In the genomic region with DNA sequence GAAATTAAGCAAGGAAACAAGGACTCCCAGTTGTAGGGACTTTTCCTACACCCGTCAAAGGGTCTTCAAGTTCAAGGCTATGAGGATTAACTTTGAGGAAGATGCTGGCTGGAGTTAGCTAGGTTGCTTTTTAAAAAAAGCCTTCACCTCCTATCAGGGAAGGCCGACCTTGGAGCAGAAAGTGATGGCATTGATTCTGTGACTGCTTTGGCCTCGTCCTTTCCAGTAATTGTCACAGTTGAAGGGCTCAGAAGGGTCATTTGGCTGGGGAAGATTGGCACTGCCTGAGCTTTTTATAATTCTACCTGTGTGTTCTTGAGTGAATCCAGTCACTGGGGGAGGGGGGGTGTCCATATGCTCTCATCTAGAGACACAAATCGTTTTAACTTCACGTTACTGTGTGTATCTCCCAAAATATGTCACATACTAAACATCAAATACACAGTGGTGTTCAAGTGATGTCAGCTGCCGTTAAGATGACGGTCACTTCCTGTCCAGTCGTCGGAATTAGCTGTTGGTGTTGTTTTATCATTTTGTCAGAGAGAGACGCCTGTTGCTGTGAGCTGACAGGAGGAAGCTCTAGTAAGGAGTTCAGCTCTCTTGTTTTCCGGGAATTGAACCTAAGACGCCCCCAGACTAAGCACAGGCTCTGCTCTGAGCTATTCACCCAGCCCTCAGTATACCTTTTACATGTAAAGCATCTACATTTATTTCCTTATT, we compare ENCODE assay signal across 9 mouse cellular contexts. TPM values are rescaled to one million over a fixed set of nuclear protein-coding genes. Genes with fewer than 3 reads are reported as not detected.
DNase-seq lines count a peak whose midpoint lies in the region; ATAC-seq and TF ChIP-seq lines count a peak whose summit lies in the region.
"Had no signal": no experiment of that assay in that cellular context is flagged by ENCODE, and none has a peak within 500 bp of the region (broad histone marks: within the 10 kb centered on the region; RNA-seq: fewer than 3 reads in every experiment).

No protein-coding gene starts in this region.

- H3K4me2 ChIP-seq in forebrain, postnatal 0 days (ENCODE audit: low read depth): peak overlapping the region; percentile 52; the same call in 1 of the 2 replicates
- H3K4me2 ChIP-seq in forebrain, embryonic 11.5 days (ENCODE audit: low read depth, low read length, severe bottlenecking): no peak overlapping the region
- H3K4me2 ChIP-seq in lung, embryonic 16.5 days (ENCODE audit: low read depth, low read length): peak overlapping the region; percentile 45; the same call in 1 of the 2 replicates
- no peak overlapping the region for H3K4me2 ChIP-seq in intestine, embryonic 16.5 days (ENCODE audit: low read depth, low read length)
- H3K4me2 ChIP-seq in neural tube, embryonic 13.5 days: peak overlapping the region; percentile 55; the same call in 1 of the 2 replicates

- 79% methylated on average over 12 of the region's 12 CpGs for WGBS in forebrain, postnatal 0 days
- 83% methylated on average over 12 of the region's 12 CpGs for WGBS in forebrain, embryonic 11.5 days
- WGBS in lung, embryonic 16.5 days: 32% methylated on average over 12 of the region's 12 CpGs
- 27% methylated on average over 12 of the region's 12 CpGs for WGBS in lung, adult 2 months
- WGBS in intestine, embryonic 16.5 days: 48% methylated on average over 12 of the region's 12 CpGs
- 82% methylated on average over 12 of the region's 12 CpGs for WGBS in neural tube, embryonic 13.5 days

- no peak for ATAC-seq in forebrain, postnatal 0 days
- no peak for ATAC-seq in forebrain, embryonic 11.5 days (replicated peaks; ENCODE audit: low FRiP score)
- ATAC-seq in lung, embryonic 16.5 days (ENCODE audit: low read depth): no peak
- no peak for ATAC-seq in intestine, embryonic 16.5 days
- ATAC-seq in neural tube, embryonic 13.5 days (ENCODE audit: low read depth): no peak

- H3K27ac ChIP-seq in forebrain, postnatal 0 days (ENCODE audit: low read depth, low read length): no peak overlapping the region
- no peak overlapping the region for H3K27ac ChIP-seq in forebrain, embryonic 11.5 days (ENCODE audit: low read depth, low read length)
- 0 out of 2 replicates have a peak overlapping the region, but pooled peaks have one; percentile 15 for H3K27ac ChIP-seq in lung, embryonic 16.5 days (ENCODE audit: low read length)
- H3K27ac ChIP-seq in intestine, embryonic 16.5 days (ENCODE audit: low read length): peak overlapping the region; percentile 54; the same call in 1 of the 2 replicates
- no peak overlapping the region for H3K27ac ChIP-seq in neural tube, embryonic 13.5 days (replicated peaks)

- H3K9ac ChIP-seq in forebrain, postnatal 0 days: no peak overlapping the region
- no peak overlapping the region for H3K9ac ChIP-seq in forebrain, embryonic 11.5 days (ENCODE audit: low read length)
- H3K9ac ChIP-seq in lung, embryonic 16.5 days (ENCODE audit: low read length): no peak overlapping the region
- peak overlapping the region; percentile 35; the same call in 1 of the 2 replicates for H3K9ac ChIP-seq in intestine, embryonic 16.5 days (ENCODE audit: low read depth, low read length)
- H3K9ac ChIP-seq in neural tube, embryonic 13.5 days: peak overlapping the region; percentile 58; the same call in 1 of the 2 replicates

- TF ChIP-seq POLR2A in lung, adult 2 months (IDR thresholded peaks at IDR 0.05; ENCODE audit: borderline replicate concordance, extremely low read depth, low read depth, low read length): no peak

- no peaks in the 10 kb centered on the region for H3K36me3 ChIP-seq in forebrain, postnatal 0 days (ENCODE audit: insufficient read depth)
- no peaks in the 10 kb centered on the region for H3K36me3 ChIP-seq in forebrain, embryonic 11.5 days (ENCODE audit: control insufficient read depth, insufficient read depth, low read length)
- no peaks in the 10 kb centered on the region for H3K36me3 ChIP-seq in lung, embryonic 16.5 days (ENCODE audit: control insufficient read depth, insufficient read depth, low read length)
- H3K36me3 ChIP-seq in intestine, embryonic 16.5 days (ENCODE audit: control insufficient read depth, insufficient read depth, low read length): no peaks in the 10 kb centered on the region
- H3K36me3 ChIP-seq in neural tube, embryonic 13.5 days: no peaks in the 10 kb centered on the region

- peaks cover 24% of the 10 kb centered on the region; the same call in 1 of the 2 replicates for H3K4me1 ChIP-seq in forebrain, postnatal 0 days (ENCODE audit: insufficient read depth)
- H3K4me1 ChIP-seq in forebrain, embryonic 11.5 days (replicated peaks; ENCODE audit: control insufficient read depth, insufficient read depth, low read length): peaks cover 7% of the 10 kb centered on the region; the same call in 1 of the 2 replicates
- H3K4me1 ChIP-seq in lung, embryonic 16.5 days (replicated peaks; ENCODE audit: control insufficient read depth, insufficient read depth, low read length): peaks cover 26% of the 10 kb centered on the region
- peaks cover 16% of the 10 kb centered on the region for H3K4me1 ChIP-seq in lung, adult 2 months (ENCODE audit: control insufficient read depth, insufficient read depth, low read length)
- H3K4me1 ChIP-seq in intestine, embryonic 16.5 days (ENCODE audit: control insufficient read depth, insufficient read depth, low read length): peaks cover 42% of the 10 kb centered on the region
- peaks cover 70% of the 10 kb centered on the region for H3K4me1 ChIP-seq in neural tube, embryonic 13.5 days (replicated peaks)

- no peak for TF ChIP-seq CTCF in forebrain, postnatal 0 days (IDR thresholded peaks at IDR 0.05; ENCODE audit: low read depth)
- no peak for TF ChIP-seq CTCF in lung, adult 2 months (IDR thresholded peaks at IDR 0.05; ENCODE audit: insufficient read depth, low read length)

- H3K4me3 ChIP-seq in forebrain, postnatal 0 days (ENCODE audit: low read depth, low read length): no peak overlapping the region
- no peak overlapping the region for H3K4me3 ChIP-seq in forebrain, embryonic 11.5 days (ENCODE audit: low read depth, low read length)
- no peak overlapping the region for H3K4me3 ChIP-seq in lung, embryonic 16.5 days (ENCODE audit: low read length)
- H3K4me3 ChIP-seq in lung, adult 2 months (replicated peaks; ENCODE audit: extremely low read depth, low read depth, low read length): no peak overlapping the region
- no peak overlapping the region for H3K4me3 ChIP-seq in intestine, embryonic 16.5 days (ENCODE audit: low read length)
- 0 out of 2 replicates have a peak overlapping the region, but pooled peaks have one; percentile 1 for H3K4me3 ChIP-seq in neural tube, embryonic 13.5 days

- H3K27me3 ChIP-seq in forebrain, postnatal 0 days (ENCODE audit: insufficient read depth, low read length): no peaks in the 10 kb centered on the region
- H3K27me3 ChIP-seq in forebrain, embryonic 11.5 days (ENCODE audit: control insufficient read depth, insufficient read depth, low read length): no peaks in the 10 kb centered on the region
- no peaks in the 10 kb centered on the region for H3K27me3 ChIP-seq in lung, embryonic 16.5 days (ENCODE audit: control insufficient read depth, insufficient read depth, low read depth, low read length)
- no peaks in the 10 kb centered on the region for H3K27me3 ChIP-seq in intestine, embryonic 16.5 days (replicated peaks; ENCODE audit: control insufficient read depth, insufficient read depth, low read length)
- H3K27me3 ChIP-seq in neural tube, embryonic 13.5 days: no peaks in the 10 kb centered on the region

- no peaks in the 10 kb centered on the region for H3K9me3 ChIP-seq in forebrain, postnatal 0 days (ENCODE audit: low read length)
- H3K9me3 ChIP-seq in forebrain, embryonic 11.5 days (ENCODE audit: control insufficient read depth, low read length): no peaks in the 10 kb centered on the region
- no peaks in the 10 kb centered on the region for H3K9me3 ChIP-seq in lung, embryonic 16.5 days (ENCODE audit: control insufficient read depth, low read length)
- no peaks in the 10 kb centered on the region for H3K9me3 ChIP-seq in intestine, embryonic 16.5 days (ENCODE audit: control insufficient read depth, low read length)
- no peaks in the 10 kb centered on the region for H3K9me3 ChIP-seq in neural tube, embryonic 13.5 days

- no peak for DNase-seq in forebrain, postnatal 0 days
- DNase-seq in forebrain, embryonic 11.5 days (ENCODE audit: low spot score): no peak
- DNase-seq in lung, adult 2 months: no peak
- no peak for DNase-seq in frontal cortex, postnatal 25 days (ENCODE audit: low spot score in 2 of 2)
- DNase-seq in spleen, adult 12 weeks (ENCODE audit: low spot score): no peak
- DNase-seq: layer of hippocampus, postnatal 36 days had no signal

RNA-seq across cellular contexts. Expression of a gene that starts 1.8 kb away (rescaled TPM):
- total RNA-seq in forebrain, postnatal 0 days (2014; rRNA removed): 22.2 and 31.2 TPM in 2 replicates
- polyA plus RNA-seq in forebrain, postnatal 0 days (2015; fragmentation: Nextera tagmentation; extraction: Ambion mirVana): 4.4 and 6.2 TPM in 2 replicates
- 11.0 and 11.5 TPM in 2 replicates for polyA plus RNA-seq in forebrain, embryonic 11.5 days (2014; fragmentation: Nextera tagmentation; extraction: Ambion mirVana)
- 8.6 and 8.8 TPM in 2 replicates for polyA plus RNA-seq in lung, embryonic 16.5 days (2015; fragmentation: Nextera tagmentation; extraction: Ambion mirVana)
- polyA plus RNA-seq in lung, adult 2 months (2012; rRNA removed): 29.8 and 30.7 TPM in 2 replicates
- 5.9 and 6.8 TPM in 2 replicates for polyA plus RNA-seq in intestine, embryonic 16.5 days (2015; fragmentation: Nextera tagmentation; extraction: Ambion mirVana)
- polyA plus RNA-seq in neural tube, embryonic 13.5 days (2015; fragmentation: Nextera tagmentation; extraction: Ambion mirVana): 8.1 and 8.2 TPM in 2 replicates

RNA-seq across cellular contexts. Expression of a gene that starts 3.5 kb away (rescaled TPM):
- 3.3 and 4.7 TPM in 2 replicates for total RNA-seq in forebrain, postnatal 0 days (2014; rRNA removed)
- polyA plus RNA-seq in forebrain, postnatal 0 days (2015; fragmentation: Nextera tagmentation; extraction: Ambion mirVana): 1.3 and 1.6 TPM in 2 replicates
- 1.4 and 1.6 TPM in 2 replicates for polyA plus RNA-seq in forebrain, embryonic 11.5 days (2014; fragmentation: Nextera tagmentation; extraction: Ambion mirVana)
- 1.2 and 1.4 TPM in 2 replicates for polyA plus RNA-seq in lung, embryonic 16.5 days (2015; fragmentation: Nextera tagmentation; extraction: Ambion mirVana)
- polyA plus RNA-seq in lung, adult 2 months (2012; rRNA removed): 0.71 and 1.0 TPM in 2 replicates
- 0.76 and 0.81 TPM in 2 replicates for polyA plus RNA-seq in intestine, embryonic 16.5 days (2015; fragmentation: Nextera tagmentation; extraction: Ambion mirVana)
- polyA plus RNA-seq in neural tube, embryonic 13.5 days (2015; fragmentation: Nextera tagmentation; extraction: Ambion mirVana): 1.9 and 2.2 TPM in 2 replicates

RNA-seq across cellular contexts. Expression of a gene that starts 23.7 kb away (rescaled TPM):
- 0.33 TPM in 1 of 2 replicates, not detected in the other for total RNA-seq in forebrain, postnatal 0 days (2014; rRNA removed)
- polyA plus RNA-seq in forebrain, postnatal 0 days (2015; fragmentation: Nextera tagmentation; extraction: Ambion mirVana): not detected in 2 replicates
- not detected in 2 replicates for polyA plus RNA-seq in forebrain, embryonic 11.5 days (2014; fragmentation: Nextera tagmentation; extraction: Ambion mirVana)
- polyA plus RNA-seq in lung, embryonic 16.5 days (2015; fragmentation: Nextera tagmentation; extraction: Ambion mirVana): not detected in 2 replicates
- 0.22 and 0.71 TPM in 2 replicates for polyA plus RNA-seq in lung, adult 2 months (2012; rRNA removed)
- polyA plus RNA-seq in intestine, embryonic 16.5 days (2015; fragmentation: Nextera tagmentation; extraction: Ambion mirVana): 0.23 and 0.37 TPM in 2 replicates
- not detected in 2 replicates for polyA plus RNA-seq in neural tube, embryonic 13.5 days (2015; fragmentation: Nextera tagmentation; extraction: Ambion mirVana)
- total RNA-seq: layer of hippocampus, postnatal 36 days had no signal

RNA-seq across cellular contexts. Expression of a gene that starts 26.1 kb away (rescaled TPM):
- total RNA-seq in forebrain, postnatal 0 days (2014; rRNA removed): 0.31 and 0.86 TPM in 2 replicates
- polyA plus RNA-seq in forebrain, postnatal 0 days (2015; fragmentation: Nextera tagmentation; extraction: Ambion mirVana): 0.29 and 0.45 TPM in 2 replicates
- 0.19 and 0.24 TPM in 2 replicates for polyA plus RNA-seq in forebrain, embryonic 11.5 days (2014; fragmentation: Nextera tagmentation; extraction: Ambion mirVana)
- 1.6 and 2.0 TPM in 2 replicates for polyA plus RNA-seq in lung, embryonic 16.5 days (2015; fragmentation: Nextera tagmentation; extraction: Ambion mirVana)
- 7.5 and 8.4 TPM in 2 replicates for polyA plus RNA-seq in lung, adult 2 months (2012; rRNA removed)
- 1.2 and 1.4 TPM in 2 replicates for polyA plus RNA-seq in intestine, embryonic 16.5 days (2015; fragmentation: Nextera tagmentation; extraction: Ambion mirVana)
- 0.43 and 0.56 TPM in 2 replicates for polyA plus RNA-seq in neural tube, embryonic 13.5 days (2015; fragmentation: Nextera tagmentation; extraction: Ambion mirVana)

RNA-seq across cellular contexts. Expression of a gene that starts 36.1 kb away (rescaled TPM):
- total RNA-seq in forebrain, postnatal 0 days (2014; rRNA removed): 49.5 and 63.2 TPM in 2 replicates
- polyA plus RNA-seq in forebrain, postnatal 0 days (2015; fragmentation: Nextera tagmentation; extraction: Ambion mirVana): 16.3 and 17.2 TPM in 2 replicates
- polyA plus RNA-seq in forebrain, embryonic 11.5 days (2014; fragmentation: Nextera tagmentation; extraction: Ambion mirVana): 14.4 and 14.5 TPM in 2 replicates
- 6.9 and 8.5 TPM in 2 replicates for polyA plus RNA-seq in lung, embryonic 16.5 days (2015; fragmentation: Nextera tagmentation; extraction: Ambion mirVana)
- 36.1 and 42.5 TPM in 2 replicates for polyA plus RNA-seq in lung, adult 2 months (2012; rRNA removed)
- 8.8 and 9.4 TPM in 2 replicates for polyA plus RNA-seq in intestine, embryonic 16.5 days (2015; fragmentation: Nextera tagmentation; extraction: Ambion mirVana)
- polyA plus RNA-seq in neural tube, embryonic 13.5 days (2015; fragmentation: Nextera tagmentation; extraction: Ambion mirVana): 16.5 and 16.8 TPM in 2 replicates

Comparison
In these comparisons a context has a peak if more than half of its experiments do, and no peak if none do; other contexts are left out.
1. H3K4me2 ChIP-seq: peak in forebrain, postnatal 0 days (single experiment), lung, embryonic 16.5 days (single experiment) and neural tube, embryonic 13.5 days (single experiment); none in forebrain, embryonic 11.5 days (single experiment) and intestine, embryonic 16.5 days (single experiment).
2. H3K27ac ChIP-seq: peak in lung, embryonic 16.5 days (single experiment) and intestine, embryonic 16.5 days (single experiment); none in forebrain, postnatal 0 days (single experiment), forebrain, embryonic 11.5 days (single experiment) and neural tube, embryonic 13.5 days (single experiment).
3. H3K9ac ChIP-seq: peak in intestine, embryonic 16.5 days (single experiment) and neural tube, embryonic 13.5 days (single experiment); none in forebrain, postnatal 0 days (single experiment), forebrain, embryonic 11.5 days (single experiment) and lung, embryonic 16.5 days (single experiment).